Mouse (Mus musculus) kidney, embryonic 14.5 days (tissue): ENCODE measurements at regions not wholly inside any gene's neighbourhood (a gene's known extent, or its start where the extent isn't known, plus 50 kb on each side); places are given as distances from the start of the nearest gene placed in this dataset.

ENCODE experiments used
- ATAC-seq: fragments of 200-750 bp; cut with Nextera tagmentation; 2 replicates; pipeline ENCODE4 v1.8.0; 2017; ENCODE audit warnings: moderate number of reproducible peaks, mild to moderate bottlenecking, moderate TSS enrichment, moderate library complexity; ENCODE audit not compliant: low FRiP score, low TSS enrichment
- H3K27ac ChIP-seq: fragments of 300-500 bp; sonication (generic); 2 replicates; pipeline ENCODE4 v1.5.1; 2014; ENCODE audit warnings: low read depth, mild to moderate bottlenecking, low read length, moderate library complexity, mixed read lengths
- H3K27me3 ChIP-seq: fragments of 300-500 bp; sonication (generic); 2 replicates; pipeline ENCODE4 v1.6.1; 2014; ENCODE audit warnings: mild to moderate bottlenecking, low read length; ENCODE audit not compliant: control insufficient read depth, insufficient read depth
- H3K36me3 ChIP-seq: fragments of 300-500 bp; sonication (generic); 2 replicates; pipeline ENCODE4 v1.6.1; 2014; ENCODE audit warnings: low read length, mixed read lengths; ENCODE audit not compliant: control insufficient read depth, insufficient read depth
- H3K4me1 ChIP-seq: fragments of 300-500 bp; sonication (generic); 2 replicates; pipeline ENCODE4 v1.6.1; 2014; ENCODE audit warnings: low read length, mixed read lengths; ENCODE audit not compliant: control insufficient read depth, insufficient read depth
- H3K4me2 ChIP-seq: fragments of 300-500 bp; sonication (generic); replicated peaks from 2 replicates; pipeline ENCODE4 v1.6.1; 2014; ENCODE audit warnings: low read depth, mild to moderate bottlenecking, low read length
- H3K4me3 ChIP-seq: fragments of 300-500 bp; sonication (generic); 2 replicates; pipeline ENCODE4 v1.5.1; 2014; ENCODE audit warnings: mild to moderate bottlenecking, low read length
- H3K9ac ChIP-seq: fragments of 300-500 bp; sonication (generic); 2 replicates; pipeline ENCODE4 v1.6.1; 2014; ENCODE audit warnings: low read depth, mild to moderate bottlenecking, low read length, moderate library complexity
- H3K9me3 ChIP-seq: fragments of 300-500 bp; sonication (generic); 2 replicates; pipeline ENCODE4 v1.6.1; 2016; ENCODE audit warnings: low read length; ENCODE audit not compliant: control insufficient read depth
- WGBS: fragments of 180-500 bp; shearing (Covaris S2); extraction: QIAGEN DNeasy Blood & Tissue Kit; methylation state at CpG from one replicate; pipeline ENCODE4 v1.1.7; 2014; 5-methylcytosine and 5-hydroxymethylcytosine counted together

- Histone ChIP-seq H3K4me1 (no peaks in the 10 kb centered on the region), H3K27me3 (no peaks in the 10 kb centered on the region), H3K9ac (no peak overlapping the region), H3K4me3 (no peak overlapping the region), H3K27ac (no peak overlapping the region), H3K9me3 (no peaks in the 10 kb centered on the region), H3K4me2 (no peak overlapping the region), H3K36me3 (no peaks in the 10 kb centered on the region)
- ATAC-seq = no peak
- 20% methylated on average over 13 of the region's 13 CpGs for WGBS
Measured at GRCm38 (mm10) chr9:100387171-100387685, 99.4 kb downstream of the Il20rb start.

GRCm38 (mm10) chr9:100382492-100382891 lies 104.1 kb downstream of the Il20rb start:
- Histone ChIP-seq H3K27ac (no peak overlapping the region), H3K4me3 (no peak overlapping the region), H3K36me3 (no peaks in the 10 kb centered on the region), H3K9me3 (no peaks in the 10 kb centered on the region), H3K27me3 (no peaks in the 10 kb centered on the region), H3K4me1 (no peaks in the 10 kb centered on the region), H3K9ac (no peak overlapping the region), H3K4me2 (no peak overlapping the region)
- WGBS = 63% methylated on average over 5 of the region's 5 CpGs
- no peak for ATAC-seq

- no peak for ATAC-seq
- no peak overlapping the region for H3K9ac ChIP-seq
- H3K4me1 ChIP-seq = no peaks in the 10 kb centered on the region
- H3K9me3 ChIP-seq = no peaks in the 10 kb centered on the region
- no peaks in the 10 kb centered on the region for H3K36me3 ChIP-seq
- H3K27ac ChIP-seq = no peak overlapping the region
- no peak overlapping the region for H3K4me3 ChIP-seq
- 79% methylated on average over 5 of the region's 5 CpGs for WGBS
- H3K27me3 ChIP-seq = no peaks in the 10 kb centered on the region
- no peak overlapping the region for H3K4me2 ChIP-seq
Measured at GRCm38 (mm10) chr9:100369921-100370320, 116.7 kb downstream of the Il20rb start.

GRCm38 (mm10) chr9:100366816-100367215 lies 119.8 kb downstream of the Il20rb start:
- no peak overlapping the region for H3K27ac ChIP-seq
- no peak overlapping the region for H3K9ac ChIP-seq
- H3K27me3 ChIP-seq = no peaks in the 10 kb centered on the region
- 83% methylated on average over 6 of the region's 6 CpGs for WGBS
- H3K36me3 ChIP-seq = no peaks in the 10 kb centered on the region
- ATAC-seq = no peak
- H3K4me2 ChIP-seq = no peak overlapping the region
- H3K4me3 ChIP-seq = no peak overlapping the region
- no peaks in the 10 kb centered on the region for H3K4me1 ChIP-seq
- no peaks in the 10 kb centered on the region for H3K9me3 ChIP-seq

- no peak overlapping the region for H3K9ac ChIP-seq
- H3K36me3 ChIP-seq = no peaks in the 10 kb centered on the region
- no peaks in the 10 kb centered on the region for H3K4me1 ChIP-seq
- no peak overlapping the region for H3K4me2 ChIP-seq
- WGBS = 71% methylated on average over 9 of the region's 9 CpGs
- no peak overlapping the region for H3K27ac ChIP-seq
- ATAC-seq = peak; percentile 57; the same call in 1 of the 2 replicates
- H3K27me3 ChIP-seq = no peaks in the 10 kb centered on the region
- H3K4me3 ChIP-seq = no peak overlapping the region
- no peaks in the 10 kb centered on the region for H3K9me3 ChIP-seq
Measured at GRCm38 (mm10) chr9:100359934-100360716, 126.5 kb downstream of the Il20rb start.

- no peak overlapping the region for H3K4me3 ChIP-seq
- no peaks in the 10 kb centered on the region for H3K9me3 ChIP-seq
- WGBS = 71% methylated on average over 12 of the region's 12 CpGs
- H3K4me2 ChIP-seq = no peak overlapping the region
- ATAC-seq = no peak
- H3K36me3 ChIP-seq = no peaks in the 10 kb centered on the region
- no peaks in the 10 kb centered on the region for H3K27me3 ChIP-seq
- no peaks in the 10 kb centered on the region for H3K4me1 ChIP-seq
- H3K9ac ChIP-seq = no peak overlapping the region
- H3K27ac ChIP-seq = no peak overlapping the region
Measured at GRCm38 (mm10) chr9:100357553-100357952, 129.0 kb downstream of the Il20rb start.

- Histone ChIP-seq H3K36me3 (no peaks in the 10 kb centered on the region), H3K4me2 (no peak overlapping the region), H3K27ac (no peak overlapping the region), H3K9ac (no peak overlapping the region), H3K27me3 (no peaks in the 10 kb centered on the region), H3K9me3 (no peaks in the 10 kb centered on the region), H3K4me3 (no peak overlapping the region), H3K4me1 (no peaks in the 10 kb centered on the region)
- WGBS = 75% methylated on average over 8 of the region's 8 CpGs
- no peak for ATAC-seq
Measured at GRCm38 (mm10) chr9:100340796-100341195, 145.8 kb downstream of the Il20rb start.

- peaks cover 7% of the 10 kb centered on the region; the same call in 1 of the 2 replicates for H3K9me3 ChIP-seq
- peaks cover 8% of the 10 kb centered on the region for H3K4me1 ChIP-seq
- no peak for ATAC-seq
- H3K27me3 ChIP-seq = no peaks in the 10 kb centered on the region
- WGBS = 45% methylated on average over 5 of the region's 5 CpGs
- no peaks in the 10 kb centered on the region for H3K36me3 ChIP-seq
- H3K4me3 ChIP-seq = no peak overlapping the region
- H3K27ac ChIP-seq = no peak overlapping the region
- no peak overlapping the region for H3K4me2 ChIP-seq
- H3K9ac ChIP-seq = no peak overlapping the region
Measured at GRCm38 (mm10) chr9:100307765-100308164, 178.8 kb downstream of the Il20rb start.

GRCm38 (mm10) chr9:100307364-100307763 lies 179.2 kb downstream of the Il20rb start:
- H3K9ac ChIP-seq = no peak overlapping the region
- no peak for ATAC-seq
- H3K27me3 ChIP-seq = no peaks in the 10 kb centered on the region
- H3K4me3 ChIP-seq = no peak overlapping the region
- no peak overlapping the region for H3K4me2 ChIP-seq
- 87% methylated on average over 2 of the region's 2 CpGs for WGBS
- no peaks in the 10 kb centered on the region for H3K36me3 ChIP-seq
- H3K9me3 ChIP-seq = peaks cover 7% of the 10 kb centered on the region; the same call in 1 of the 2 replicates
- H3K27ac ChIP-seq = no peak overlapping the region
- peaks cover 8% of the 10 kb centered on the region for H3K4me1 ChIP-seq
